Mouse (Mus musculus) testis, adult 2 months (tissue): ENCODE results near the gene Gm47791. TPM values are rescaled to one million over a fixed set of nuclear protein-coding genes. Genes with fewer than 3 reads are reported as not detected.

Experiments used
- H3K27ac ChIP-seq: fragments of 200-500 bp; 2 replicates; pipeline ENCODE4 v1.5.1; 2012; ENCODE audit warnings: low read depth, low read length; ENCODE audit not compliant: control insufficient read depth, insufficient read depth
- H3K27me3 ChIP-seq: fragments of 200-500 bp; 2 replicates; pipeline ENCODE4 v1.6.1; 2012; ENCODE audit warnings: mild to moderate bottlenecking, low read length, moderate library complexity; ENCODE audit not compliant: control insufficient read depth, insufficient read depth
- H3K36me3 ChIP-seq: fragments of 200-500 bp; 2 replicates; pipeline ENCODE4 v1.6.1; 2012; ENCODE audit warnings: mild to moderate bottlenecking, low read length; ENCODE audit not compliant: control insufficient read depth, insufficient read depth
- H3K4me1 ChIP-seq: fragments of 200-500 bp; 2 replicates; pipeline ENCODE4 v1.6.1; 2012; ENCODE audit warnings: low read length; ENCODE audit not compliant: control insufficient read depth, insufficient read depth
- H3K4me3 ChIP-seq: fragments of 200-500 bp; 2 replicates; pipeline ENCODE4 v1.5.1; 2012; ENCODE audit warnings: low read depth, mild to moderate bottlenecking, low read length, moderate library complexity, mixed read lengths; ENCODE audit not compliant: control insufficient read depth
- CTCF ChIP-seq: fragments of 200-500 bp; IDR thresholded peaks from 2 replicates; pipeline ENCODE4 v1.5.1; 2012; ENCODE audit warnings: low read depth, mild to moderate bottlenecking, inconsistent platforms, low read length, moderate library complexity; ENCODE audit not compliant: control insufficient read depth, insufficient read depth, insufficient replicate concordance
- POLR2A ChIP-seq: fragments of 200-500 bp; IDR thresholded peaks from 2 replicates; pipeline ENCODE4 v1.6.1; 2012; ENCODE audit warnings: low read depth, mild to moderate bottlenecking, inconsistent platforms, low read length, moderate library complexity; ENCODE audit not compliant: control insufficient read depth
- polyA plus RNA-seq: library from polyadenylated mRNA; depleted of rRNA; stranded (reverse); fragments of >200 nt; gene quantifications from 2 replicates; pipeline ENCODE4 v1.2.3, GENCODE M21; 2012

The Gm47791 gene
- polyA plus RNA-seq, 1 experiment = not detected

- H3K36me3 ChIP-seq = peaks cover 2% of the 10 kb centered on the region; the same call in 1 of the 2 replicates
- no peaks in the 10 kb centered on the region for H3K4me1 ChIP-seq
- no peak overlapping the region for H3K4me3 ChIP-seq
- no peaks in the 10 kb centered on the region for H3K27me3 ChIP-seq
- H3K27ac ChIP-seq = no peak overlapping the region
- TF ChIP-seq CTCF (no peak), POLR2A (no peak)
Measured at GRCm38 (mm10) chr1:82743962-82744361, 27.1 kb downstream of the Gm47791 start.

GRCm38 (mm10) chr1:82741539-82741938 is 29.5 kb downstream of the Gm47791 start:
- no peaks in the 10 kb centered on the region for H3K4me1 ChIP-seq
- H3K36me3 ChIP-seq = peaks cover 2% of the 10 kb centered on the region; the same call in 1 of the 2 replicates
- no peaks in the 10 kb centered on the region for H3K27me3 ChIP-seq
- H3K4me3 ChIP-seq = no peak overlapping the region
- no peak for TF ChIP-seq CTCF
- TF ChIP-seq POLR2A = no peak
- no peak overlapping the region for H3K27ac ChIP-seq

- Histone ChIP-seq H3K4me3 (no peak overlapping the region), H3K36me3 (peaks cover 1% of the 10 kb centered on the region), H3K27ac (no peak overlapping the region), H3K4me1 (no peaks in the 10 kb centered on the region), H3K27me3 (no peaks in the 10 kb centered on the region)
- TF ChIP-seq CTCF (no peak), POLR2A (no peak)
Measured at GRCm38 (mm10) chr1:82738066-82738465, 33.0 kb downstream of the Gm47791 start.

- Histone ChIP-seq H3K36me3 (peaks cover 4% of the 10 kb centered on the region), H3K27me3 (no peaks in the 10 kb centered on the region), H3K27ac (no peak overlapping the region), H3K4me3 (no peak overlapping the region), H3K4me1 (no peaks in the 10 kb centered on the region)
- TF ChIP-seq POLR2A (no peak), CTCF (no peak)
Measured at GRCm38 (mm10) chr1:82733357-82733756, 37.7 kb downstream of the Gm47791 start.

GRCm38 (mm10) chr1:82726482-82726881 is 44.6 kb downstream of the Gm47791 start:
- Histone ChIP-seq H3K36me3 (peaks cover 3% of the 10 kb centered on the region; the same call in 1 of the 2 replicates), H3K27me3 (no peaks in the 10 kb centered on the region)
- TF ChIP-seq POLR2A (no peak), CTCF (no peak)

GRCm38 (mm10) chr1:82725875-82726185 is 45.2 kb downstream of the Gm47791 start:
- Histone ChIP-seq H3K4me1 (peaks cover 6% of the 10 kb centered on the region), H3K27me3 (no peaks in the 10 kb centered on the region), H3K27ac (no peak overlapping the region), H3K36me3 (peaks cover 3% of the 10 kb centered on the region; the same call in 1 of the 2 replicates), H3K4me3 (peak overlapping the region; percentile 98)
- TF ChIP-seq CTCF = no peak
- TF ChIP-seq POLR2A = no peak

More at GRCm38 (mm10) chr1:82726482-82726881, 44.6 kb downstream of the Gm47791 start:
- Histone ChIP-seq H3K27ac (no peak overlapping the region), H3K4me3 (no peak overlapping the region), H3K4me1 (peaks cover 6% of the 10 kb centered on the region)

- TF ChIP-seq POLR2A (no peak), CTCF (no peak)
- peak overlapping the region; percentile 98 for H3K4me3 ChIP-seq
- peak overlapping the region; percentile 96 for H3K27ac ChIP-seq
- H3K27me3 ChIP-seq = no peaks in the 10 kb centered on the region
- H3K36me3 ChIP-seq = no peaks in the 10 kb centered on the region
- peaks cover 6% of the 10 kb centered on the region for H3K4me1 ChIP-seq
Measured at GRCm38 (mm10) chr1:82725026-82725874, 45.8 kb downstream of the Gm47791 start.
